ENCODE assay signal across 7 mouse cellular contexts in the genomic region with DNA sequence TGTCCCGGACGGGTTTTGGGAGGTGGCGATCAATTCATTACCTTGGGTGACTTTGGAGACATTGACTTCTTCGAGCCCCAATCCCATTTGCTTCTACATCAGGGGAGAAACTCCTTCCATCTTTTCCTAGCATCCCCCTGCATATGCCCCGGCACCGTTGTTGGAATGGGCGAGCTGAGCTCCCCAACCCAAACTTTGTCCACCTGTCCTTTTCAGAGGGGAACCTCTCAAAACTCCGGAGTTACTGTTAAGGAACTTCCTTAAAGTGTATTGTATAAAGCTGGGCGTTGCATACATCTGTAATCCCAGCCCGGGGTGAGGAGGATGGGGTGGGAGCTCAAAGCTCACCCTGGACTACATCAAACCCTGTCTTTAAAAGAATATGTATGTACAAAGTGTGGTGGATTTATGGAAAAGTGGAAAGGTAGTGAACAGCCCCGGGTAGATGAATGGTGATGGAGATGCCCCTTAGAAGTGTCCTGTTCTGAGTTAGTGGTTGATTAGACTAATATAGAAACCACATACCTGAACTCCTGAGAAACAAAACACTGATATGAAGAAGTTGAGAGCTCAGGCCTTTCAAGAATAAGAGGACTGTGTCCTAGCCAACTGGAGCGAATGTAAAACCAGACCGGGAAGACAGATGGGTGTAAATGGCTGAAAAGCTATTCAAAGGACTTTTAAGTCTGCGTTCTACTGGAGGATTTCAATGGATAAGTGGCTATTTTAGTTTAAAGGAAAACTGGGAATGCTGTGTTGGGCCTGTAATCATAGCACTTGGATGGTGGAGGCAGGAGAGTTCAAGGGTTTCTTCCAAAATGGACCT. TPM values are rescaled to one million over a fixed set of nuclear protein-coding genes. Genes with fewer than 3 reads are reported as not detected.
DNase-seq lines count a peak whose midpoint lies in the region; ATAC-seq and TF ChIP-seq lines count a peak whose summit lies in the region.

No protein-coding gene starts in this region.

- 11% methylated on average over 14 of the region's 14 CpGs for WGBS in neural tube, embryonic 11.5 days
- WGBS in embryonic facial prominence, embryonic 15.5 days: 15% methylated on average over 14 of the region's 14 CpGs
- WGBS in limb, embryonic 14.5 days: 12% methylated on average over 14 of the region's 14 CpGs
- 11% methylated on average over 14 of the region's 14 CpGs for WGBS in stomach, embryonic 14.5 days

- H3K36me3 ChIP-seq in neural tube, embryonic 11.5 days (ENCODE audit: control insufficient read depth, insufficient read depth, low read length): no peaks in the 10 kb centered on the region
- H3K36me3 ChIP-seq in embryonic facial prominence, embryonic 15.5 days: peaks cover 4% of the 10 kb centered on the region; the same call in 1 of the 2 replicates
- H3K36me3 ChIP-seq in limb, embryonic 14.5 days (ENCODE audit: control insufficient read depth, insufficient read depth, low read length): peaks cover 4% of the 10 kb centered on the region
- 0 out of 2 replicates have a peak, but pooled peaks cover 3% of the 10 kb centered on the region for H3K36me3 ChIP-seq in stomach, embryonic 14.5 days (ENCODE audit: control insufficient read depth, insufficient read depth, low read length)

- TF ChIP-seq POLR2A in limb, embryonic 14.5 days (IDR thresholded peaks at IDR 0.05; ENCODE audit: borderline replicate concordance, extremely low read depth, insufficient read depth, insufficient read length): no peak

- peak; percentile 26; the same call in 1 of the 2 replicates for ATAC-seq in neural tube, embryonic 11.5 days (ENCODE audit: insufficient read depth, low FRiP score, low TSS enrichment)
- no peak; the same call in 1 of the 2 replicates for ATAC-seq in embryonic facial prominence, embryonic 15.5 days (ENCODE audit: insufficient number of reproducible peaks, low FRiP score, low TSS enrichment, low read depth)
- peak; percentile 17; the same call in 1 of the 2 replicates for ATAC-seq in limb, embryonic 14.5 days (ENCODE audit: low FRiP score, low read depth)
- ATAC-seq in stomach, embryonic 14.5 days (ENCODE audit: insufficient number of reproducible peaks, insufficient read depth, low FRiP score, low read depth): no peak
- no peak for ATAC-seq in erythroid progenitor cell, adult 5-6 weeks (replicated peaks; ENCODE audit: low FRiP score, poor library complexity, severe bottlenecking)

- H3K4me2 ChIP-seq in neural tube, embryonic 11.5 days (ENCODE audit: low read depth): peak overlapping the region; percentile 66
- H3K4me2 ChIP-seq in embryonic facial prominence, embryonic 15.5 days (replicated peaks): peak overlapping the region; percentile 56
- peak overlapping the region; percentile 66 for H3K4me2 ChIP-seq in limb, embryonic 14.5 days (replicated peaks; ENCODE audit: low read depth, low read length, severe bottlenecking)
- peak overlapping the region; percentile 72 for H3K4me2 ChIP-seq in stomach, embryonic 14.5 days (replicated peaks; ENCODE audit: low read depth, low read length)

- H3K4me3 ChIP-seq in neural tube, embryonic 11.5 days (ENCODE audit: low read depth, low read length): peak overlapping the region; percentile 51
- H3K4me3 ChIP-seq in embryonic facial prominence, embryonic 15.5 days (replicated peaks): peak overlapping the region; percentile 78
- H3K4me3 ChIP-seq in limb, embryonic 14.5 days (replicated peaks; ENCODE audit: low read length): peak overlapping the region; percentile 57
- H3K4me3 ChIP-seq in stomach, embryonic 14.5 days (ENCODE audit: low read depth, low read length): peak overlapping the region; percentile 61

- peaks cover 3% of the 10 kb centered on the region; the same call in 1 of the 2 replicates for H3K4me1 ChIP-seq in neural tube, embryonic 11.5 days (ENCODE audit: control insufficient read depth, insufficient read depth, low read length)
- 0 out of 2 replicates have a peak, but pooled peaks cover 5% of the 10 kb centered on the region for H3K4me1 ChIP-seq in embryonic facial prominence, embryonic 15.5 days
- peaks cover 9% of the 10 kb centered on the region for H3K4me1 ChIP-seq in limb, embryonic 14.5 days (ENCODE audit: control insufficient read depth, insufficient read depth, low read length)
- H3K4me1 ChIP-seq in stomach, embryonic 14.5 days (ENCODE audit: control insufficient read depth, insufficient read depth, low read length): no peaks in the 10 kb centered on the region

- DNase-seq in neural tube, embryonic 11.5 days (ENCODE audit: low spot score): no peak
- DNase-seq in neural tube, embryonic 10.5 days (ENCODE audit: extremely low spot score, low spot score): no peak
- no peak for DNase-seq in limb, embryonic 14.5 days (ENCODE audit: low spot score)
- DNase-seq in right cerebral cortex, postnatal 36 days (ENCODE audit: low spot score in 2 of 2): no peak

- peak overlapping the region; percentile 69 for H3K9ac ChIP-seq in neural tube, embryonic 11.5 days (ENCODE audit: low read length)
- H3K9ac ChIP-seq in embryonic facial prominence, embryonic 15.5 days: peak overlapping the region; percentile 51
- peak overlapping the region; percentile 77 for H3K9ac ChIP-seq in limb, embryonic 14.5 days (ENCODE audit: low read depth, low read length, severe bottlenecking)
- H3K9ac ChIP-seq in stomach, embryonic 14.5 days (replicated peaks; ENCODE audit: low read depth, low read length): peak overlapping the region; percentile 49

- no peaks in the 10 kb centered on the region for H3K9me3 ChIP-seq in neural tube, embryonic 11.5 days (ENCODE audit: control insufficient read depth, low read length)
- no peaks in the 10 kb centered on the region for H3K9me3 ChIP-seq in embryonic facial prominence, embryonic 15.5 days (replicated peaks)
- no peaks in the 10 kb centered on the region for H3K9me3 ChIP-seq in limb, embryonic 14.5 days (ENCODE audit: control insufficient read depth, low read length)
- H3K9me3 ChIP-seq in stomach, embryonic 14.5 days (ENCODE audit: control insufficient read depth, low read depth, low read length): no peaks in the 10 kb centered on the region

- no peak overlapping the region for H3K27ac ChIP-seq in neural tube, embryonic 11.5 days (ENCODE audit: low read depth, low read length)
- peak overlapping the region; percentile 96 for H3K27ac ChIP-seq in embryonic facial prominence, embryonic 15.5 days (replicated peaks)
- H3K27ac ChIP-seq in limb, embryonic 14.5 days (replicated peaks; ENCODE audit: low read depth, low read length): peak overlapping the region; percentile 92
- H3K27ac ChIP-seq in stomach, embryonic 14.5 days (ENCODE audit: low read length): peak overlapping the region; percentile 95

- no peaks in the 10 kb centered on the region for H3K27me3 ChIP-seq in neural tube, embryonic 11.5 days (ENCODE audit: control insufficient read depth, insufficient read depth, low read length)
- H3K27me3 ChIP-seq in embryonic facial prominence, embryonic 15.5 days: no peaks in the 10 kb centered on the region
- no peaks in the 10 kb centered on the region for H3K27me3 ChIP-seq in limb, embryonic 14.5 days (ENCODE audit: control insufficient read depth, insufficient read depth, low read length)
- H3K27me3 ChIP-seq in stomach, embryonic 14.5 days (ENCODE audit: control insufficient read depth, insufficient read depth, low read length): no peaks in the 10 kb centered on the region

RNA-seq across cellular contexts. Expression of gene Cyp20a1, which starts 0.7 kb away (rescaled TPM):
- 12.1 and 15.1 TPM in 2 replicates for polyA plus RNA-seq in neural tube, embryonic 11.5 days (2014; fragmentation: Nextera tagmentation; extraction: Ambion mirVana)
- 21.4 and 30.5 TPM in 2 replicates for polyA plus RNA-seq in embryonic facial prominence, embryonic 15.5 days (2015; fragmentation: Nextera tagmentation; extraction: Ambion mirVana)
- polyA plus RNA-seq in limb, embryonic 14.5 days (2012; rRNA removed): 20.9 and 24.3 TPM in 2 replicates
- 5.5 and 6.3 TPM in 2 replicates for polyA plus RNA-seq in limb, embryonic 14.5 days (2014; fragmentation: Nextera tagmentation; extraction: Ambion mirVana)
- 19.0 and 24.5 TPM in 2 replicates for polyA plus RNA-seq in stomach, embryonic 14.5 days (2014; fragmentation: Nextera tagmentation; extraction: Ambion mirVana)
- 1.7 TPM in 1 of 2 replicates, not detected in the other for total RNA-seq in erythroid progenitor cell, adult 5-6 weeks (2015; ENCODE audit: low replicate concordance)
- total RNA-seq in erythroid progenitor cell, adult 5-6 weeks (2017; ENCODE audit: low replicate concordance): 7.4 and 10.1 TPM in 2 replicates

Comparison
In these comparisons a context has a peak if more than half of its experiments do, and no peak if none do; other contexts are left out.
1. ATAC-seq: peak in neural tube, embryonic 11.5 days (single experiment) and limb, embryonic 14.5 days (single experiment); none in embryonic facial prominence, embryonic 15.5 days (single experiment), stomach, embryonic 14.5 days (single experiment) and erythroid progenitor cell, adult 5-6 weeks (single experiment).
2. Peak in every context shown above with its lines, with median percentiles within 50 percentile points of each other: H3K4me2 ChIP-seq, H3K4me3 ChIP-seq and H3K9ac ChIP-seq.